Mouse (Mus musculus) liver, postnatal 0 days (tissue): ENCODE results near the gene Ndufaf3. TPM values are rescaled to one million over a fixed set of nuclear protein-coding genes. Genes with fewer than 3 reads are reported as not detected.

Experiments
- ATAC-seq: fragments of 200-750 bp; cut with Nextera tagmentation; 2 replicates; pipeline ENCODE4 v1.8.0; 2017; ENCODE audit warnings: mild to moderate bottlenecking, moderate library complexity
- DNase-seq: peaks from one replicate; pipeline ENCODE4 v3.0.0-alpha.2; 2016
- H3K27ac ChIP-seq: fragments of 300-500 bp; sonication (generic); 2 replicates; pipeline ENCODE4 v1.5.1; 2014; ENCODE audit warnings: antibody characterized with exemption, moderate library complexity, mild to moderate bottlenecking, low read depth
- H3K27me3 ChIP-seq: fragments of 300-500 bp; sonication (generic); 2 replicates; pipeline ENCODE4 v1.6.1; 2014; ENCODE audit warnings: low read length, control low read depth, mixed read lengths; ENCODE audit not compliant: insufficient read depth
- H3K36me3 ChIP-seq: fragments of 300-500 bp; sonication (generic); replicated peaks from 2 replicates; pipeline ENCODE4 v1.6.1; 2014; ENCODE audit warnings: mild to moderate bottlenecking, control low read depth, low read length, moderate library complexity, mixed read lengths; ENCODE audit not compliant: insufficient read depth
- H3K4me1 ChIP-seq: fragments of 300-500 bp; sonication (generic); 2 replicates; pipeline ENCODE4 v1.6.1; 2014; ENCODE audit warnings: antibody characterized with exemption, mild to moderate bottlenecking, control low read depth; ENCODE audit not compliant: insufficient read depth
- H3K4me2 ChIP-seq: fragments of 300-500 bp; sonication (generic); 2 replicates; pipeline ENCODE4 v1.6.1; 2014; ENCODE audit warnings: low read depth, mild to moderate bottlenecking, low read length, moderate library complexity, mixed read lengths
- H3K4me3 ChIP-seq: fragments of 300-500 bp; sonication (generic); 2 replicates; pipeline ENCODE4 v1.5.1; 2014; ENCODE audit warnings: low read depth, low read length
- H3K9ac ChIP-seq: fragments of 300-500 bp; sonication (generic); replicated peaks from 2 replicates; pipeline ENCODE4 v1.6.1; 2014; ENCODE audit warnings: mild to moderate bottlenecking, moderate library complexity
- H3K9me3 ChIP-seq: fragments of 300-500 bp; sonication (generic); 2 replicates; pipeline ENCODE4 v1.6.1; 2016; ENCODE audit warnings: mild to moderate bottlenecking, control low read depth, low read length, mixed read lengths
- CTCF ChIP-seq: sonication (generic); IDR thresholded peaks from 2 replicates; pipeline ENCODE4 v1.5.1; 2016; ENCODE audit warnings: antibody characterized with exemption, low read depth
- EP300 ChIP-seq: IDR thresholded peaks from 2 replicates; pipeline ENCODE4 v1.6.1; 2016; ENCODE audit warnings: antibody characterized with exemption, low read depth, mild to moderate bottlenecking
- WGBS: fragments of 180-500 bp; shearing (Covaris S2); extraction: QIAGEN DNeasy Blood & Tissue Kit; methylation state at CpG from one replicate; pipeline ENCODE4 v1.1.7; 2014; ENCODE audit not compliant: insufficient replicate concordance; 5-methylcytosine and 5-hydroxymethylcytosine counted together
- polyA plus RNA-seq: library from polyadenylated mRNA; unstranded; fragments of >200 nt; fragmentation: Nextera tagmentation; extraction: Ambion mirVana; gene quantifications from 2 replicates; pipeline ENCODE4 v1.2.1, GENCODE M21; 2015

Gene Ndufaf3
- polyA plus RNA-seq, 1 experiment from 2014 or later, result 26.5 TPM

DNA sequence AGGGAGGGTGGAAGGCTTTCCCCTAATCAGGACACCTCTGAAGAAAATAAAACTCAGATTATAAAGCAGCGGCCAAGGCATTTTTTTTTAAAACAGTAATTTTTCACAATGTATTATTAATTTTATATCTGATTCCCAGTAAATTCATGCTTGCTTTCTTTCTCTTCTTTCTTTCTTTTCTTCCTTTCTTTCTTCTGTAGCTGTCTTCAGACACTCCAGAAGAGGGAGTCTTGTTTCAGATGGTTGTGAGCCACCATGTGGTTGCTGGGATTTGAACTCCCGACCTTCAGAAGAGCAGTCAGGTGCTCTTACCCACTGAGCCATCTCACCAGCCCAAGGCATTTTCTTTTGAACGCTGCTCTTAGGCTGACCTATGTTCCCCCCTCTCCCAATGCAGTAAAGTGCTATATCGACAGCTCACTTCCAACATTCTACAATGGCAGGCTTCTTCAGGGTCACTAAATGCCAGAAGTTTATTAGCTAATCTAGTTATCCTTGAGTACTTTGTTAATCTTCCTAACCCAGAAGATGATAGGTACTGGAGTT lies 31.9 kb upstream of the Ndufaf3 start:
- 73% methylated on average over 4 of the region's 4 CpGs for WGBS
- ATAC-seq, result no peak
- no peak for TF ChIP-seq CTCF
- no peak for TF ChIP-seq EP300
- Histone ChIP-seq H3K4me1 (peaks cover 10% of the 10 kb centered on the region; the same call in 1 of the 2 replicates), H3K4me3 (no peak overlapping the region), H3K36me3 (peaks cover 13% of the 10 kb centered on the region), H3K27me3 (no peaks in the 10 kb centered on the region), H3K9ac (no peak overlapping the region), H3K4me2 (no peak overlapping the region), H3K27ac (no peak overlapping the region), H3K9me3 (no peaks in the 10 kb centered on the region)
- no peak for DNase-seq

DNA sequence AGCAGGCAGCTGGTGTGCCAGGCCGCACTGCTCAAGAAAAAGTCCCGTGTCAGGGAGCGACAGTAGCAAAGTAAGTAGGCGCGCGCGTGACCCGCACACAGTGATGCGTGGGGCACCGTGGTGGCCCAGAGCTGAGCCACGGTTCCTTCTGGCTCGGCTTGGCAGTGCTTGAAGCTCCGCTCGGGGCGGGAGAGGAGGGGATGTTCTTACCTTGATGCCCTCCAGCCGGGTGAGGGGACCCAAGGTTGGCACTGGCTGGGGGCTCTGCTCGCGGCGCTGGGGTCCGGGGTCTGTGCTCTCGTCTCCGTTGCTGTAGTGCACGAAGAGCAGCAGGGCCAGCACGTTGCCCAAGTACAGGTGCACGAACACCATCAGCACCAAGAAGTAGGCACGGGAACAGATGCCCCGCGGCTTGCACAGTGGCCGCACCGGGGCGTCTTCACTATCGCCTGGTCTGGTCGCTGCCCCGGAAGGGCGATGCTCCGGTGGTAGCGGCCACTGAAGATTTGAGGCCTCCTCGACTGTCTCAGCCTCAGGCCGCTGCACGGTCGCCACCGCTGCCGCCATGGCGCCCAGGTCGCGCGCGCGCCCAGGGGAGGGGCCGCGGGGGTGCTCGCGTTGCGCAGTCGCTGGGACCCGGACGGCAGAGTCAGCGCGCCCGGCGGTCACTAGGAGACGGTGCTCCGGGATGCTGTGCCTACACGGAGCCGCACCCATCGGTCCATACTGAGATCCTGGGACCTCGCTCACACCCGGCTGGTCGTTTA lies 29.9 kb upstream of the Ndufaf3 start, which contains the start of gene P4htm:
P4htm (minus strand) TSS at position 670 of the 767 bp plus-strand sequence.
- WGBS, result 7% methylated on average over 67 of the region's 69 CpGs
- Histone ChIP-seq H3K4me2 (peak within 1 kb of the TSS; percentile 84), H3K4me1 (peaks cover 10% of the 10 kb centered on the region; the same call in 1 of the 2 replicates), H3K4me3 (peak within 1 kb of the TSS; percentile 53), H3K9ac (peak within 1 kb of the TSS; percentile 57), H3K27ac (no peak within 1 kb of the TSS), H3K27me3 (no peaks in the 10 kb centered on the region), H3K9me3 (no peaks in the 10 kb centered on the region), H3K36me3 (no peaks in the 10 kb centered on the region)
- no peak for TF ChIP-seq EP300
- no peak for TF ChIP-seq CTCF
- ATAC-seq (peak; percentile 69), DNase-seq (peak; percentile 50)

DNA sequence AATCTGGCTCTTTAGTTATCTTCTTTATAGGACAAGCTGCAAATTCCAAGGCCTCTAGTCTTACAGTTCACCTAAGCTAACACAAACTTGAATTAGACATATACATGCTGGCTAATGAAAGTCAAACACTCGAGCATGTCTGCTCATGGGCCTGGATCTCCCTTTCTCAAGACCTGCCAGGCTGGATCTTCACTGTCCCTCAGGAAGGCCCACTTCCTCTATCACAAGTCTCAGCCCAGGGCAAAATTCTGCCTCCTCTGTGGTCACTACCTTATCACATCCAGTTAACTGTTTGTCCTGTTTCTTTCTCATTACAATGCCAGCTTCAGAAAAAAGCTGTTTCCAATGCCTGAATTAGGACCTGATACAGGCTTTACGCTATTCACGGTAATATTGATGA lies 27.1 kb upstream of the Ndufaf3 start:
- no peaks in the 10 kb centered on the region for H3K36me3 ChIP-seq
- TF ChIP-seq EP300 (no peak), CTCF (no peak)
- DNase-seq (no peak), ATAC-seq (no peak)
- no peak overlapping the region for H3K9ac ChIP-seq
- H3K27me3 ChIP-seq, result no peaks in the 10 kb centered on the region
- no peaks in the 10 kb centered on the region for H3K9me3 ChIP-seq
- H3K4me2 ChIP-seq, result no peak overlapping the region
- no peak overlapping the region for H3K27ac ChIP-seq
- WGBS, result 52% methylated on average over 3 of the region's 3 CpGs
- H3K4me3 ChIP-seq, result no peak overlapping the region
- H3K4me1 ChIP-seq, result peaks cover 8% of the 10 kb centered on the region; the same call in 1 of the 2 replicates

DNA sequence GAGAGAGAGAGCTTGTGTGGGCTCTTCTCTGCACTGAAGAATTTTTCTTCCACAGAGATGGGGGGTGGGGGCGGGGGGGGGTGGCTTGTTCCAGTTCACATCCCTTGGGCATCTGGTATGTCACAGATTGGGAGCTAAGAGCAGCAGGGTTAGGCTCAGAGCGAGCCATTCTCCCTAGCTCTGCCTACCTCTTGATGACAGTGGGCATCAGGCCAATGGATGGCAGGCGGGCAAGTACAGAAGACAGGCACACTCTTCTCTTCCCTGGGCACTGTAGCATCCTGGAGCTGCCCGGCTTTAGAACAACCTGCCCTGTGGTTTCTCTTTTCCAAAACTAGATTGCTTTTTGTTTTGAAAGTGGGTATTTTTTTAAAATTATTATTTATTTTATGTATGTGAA lies 24.2 kb upstream of the Ndufaf3 start:
- no peak for ATAC-seq
- Histone ChIP-seq H3K4me1 (no peaks in the 10 kb centered on the region), H3K4me2 (no peak overlapping the region), H3K36me3 (no peaks in the 10 kb centered on the region), H3K9ac (no peak overlapping the region), H3K9me3 (no peaks in the 10 kb centered on the region), H3K27me3 (no peaks in the 10 kb centered on the region), H3K27ac (no peak overlapping the region), H3K4me3 (no peak overlapping the region)
- DNase-seq, result no peak
- TF ChIP-seq EP300, result no peak
- TF ChIP-seq CTCF, result no peak
- WGBS, result 80% methylated on average over 4 of the region's 4 CpGs

DNA sequence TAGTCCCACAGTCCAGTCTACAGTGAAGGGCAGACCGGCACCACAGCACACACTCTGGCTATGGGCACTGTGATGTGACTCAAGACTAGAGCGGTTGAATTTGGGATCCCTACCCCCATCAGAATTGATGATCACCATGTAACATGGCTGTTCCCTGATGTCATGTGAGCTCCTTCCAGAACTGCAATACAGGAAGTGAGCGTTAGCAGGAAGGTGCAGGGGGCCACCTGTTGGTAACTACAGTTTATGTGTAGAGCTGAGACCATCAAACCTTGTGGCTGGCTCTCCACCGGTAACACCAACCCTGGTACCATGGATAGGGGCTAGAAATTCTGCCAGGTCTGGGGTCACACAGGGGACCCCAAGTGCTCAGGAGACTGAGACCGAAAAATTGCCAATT lies 22.0 kb upstream of the Ndufaf3 start:
- TF ChIP-seq EP300 (no peak), CTCF (peak; percentile 47; the same call in 1 of the 2 replicates)
- Histone ChIP-seq H3K9me3 (no peaks in the 10 kb centered on the region), H3K27ac (no peak overlapping the region), H3K4me2 (no peak overlapping the region), H3K4me1 (no peaks in the 10 kb centered on the region), H3K4me3 (no peak overlapping the region), H3K27me3 (no peaks in the 10 kb centered on the region), H3K36me3 (no peaks in the 10 kb centered on the region), H3K9ac (no peak overlapping the region)
- no peak for DNase-seq
- no peak for ATAC-seq
- WGBS, result 70% methylated on average over 5 of the region's 5 CpGs

DNA sequence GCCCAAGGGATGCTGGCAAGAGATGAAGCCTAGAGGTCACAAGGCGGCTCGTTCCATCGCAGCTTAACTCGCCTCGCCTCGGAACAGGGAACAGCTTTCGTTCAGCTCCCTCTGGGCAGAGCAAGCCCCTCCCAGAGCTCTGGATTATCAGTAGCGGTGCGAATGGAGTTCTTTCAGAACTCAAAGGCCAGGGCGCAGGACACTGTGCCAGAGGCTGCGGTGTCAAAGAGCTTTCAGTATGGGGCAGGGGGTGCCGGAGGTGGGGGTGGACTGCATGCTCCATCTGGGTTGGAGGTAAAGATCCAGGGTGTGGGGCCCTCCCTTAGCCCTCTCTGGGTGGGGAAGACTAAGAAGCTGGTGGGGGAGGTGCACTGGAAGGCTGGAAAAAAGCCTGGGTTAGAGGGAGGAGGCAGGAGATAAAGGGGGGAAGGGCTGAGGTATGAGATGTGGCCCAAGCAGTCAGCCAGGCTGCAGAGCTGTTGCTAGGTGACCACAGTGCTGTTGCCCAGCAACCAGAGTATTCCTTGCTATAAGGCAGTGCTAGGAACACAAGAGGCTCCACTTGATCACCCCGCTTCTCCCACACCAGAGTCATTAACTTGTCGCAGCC lies 20.4 kb upstream of the Ndufaf3 start:
- Histone ChIP-seq H3K4me3 (no peak overlapping the region), H3K9me3 (no peaks in the 10 kb centered on the region), H3K36me3 (no peaks in the 10 kb centered on the region), H3K4me1 (no peaks in the 10 kb centered on the region), H3K4me2 (no peak overlapping the region), H3K27ac (no peak overlapping the region), H3K27me3 (no peaks in the 10 kb centered on the region), H3K9ac (no peak overlapping the region; the same call in 1 of the 2 replicates)
- ATAC-seq (no peak), DNase-seq (no peak)
- no peak for TF ChIP-seq CTCF
- TF ChIP-seq EP300, result no peak
- WGBS, result 43% methylated on average over 14 of the region's 14 CpGs
